Mouse (Mus musculus) heart, embryonic 10.5 days (tissue): ENCODE measurements around the gene Olfr549. TPM values are rescaled to one million over a fixed set of nuclear protein-coding genes. Genes with fewer than 3 reads are reported as not detected.

ENCODE experiments used
- polyA plus RNA-seq: library from polyadenylated mRNA; unstranded; fragments of >200 nt; fragmentation: Nextera tagmentation; extraction: Ambion mirVana; gene quantifications from 2 replicates; pipeline ENCODE4 v1.2.1, GENCODE M21; 2016

The Olfr549 gene
- polyA plus RNA-seq, 1 experiment from 2014 or later, result not detected

Other genes with a start within 250 kb of the Olfr549 start
- gene Rrm1, start 108.2 kb upstream of the Olfr549 start, polyA plus RNA-seq, result 190 and 198 TPM in 2 replicates
- gene Olfr543, start 68.2 kb upstream of the Olfr549 start, polyA plus RNA-seq, result 0.19 and 0.22 TPM in 2 replicates
- 0.04 TPM in 2 replicates for gene Olfr544, start 61.6 kb upstream of the Olfr549 start, polyA plus RNA-seq
- gene Olfr545, start 50.3 kb upstream of the Olfr549 start, polyA plus RNA-seq, result 0.11 TPM in 1 of 2 replicates, not detected in the other
- not detected in 2 replicates for gene Olfr547, start 15.1 kb upstream of the Olfr549 start, polyA plus RNA-seq
- not detected in 2 replicates for gene Olfr548-ps1, start 9.0 kb upstream of the Olfr549 start, polyA plus RNA-seq
- gene Trim21, start 15.6 kb downstream of the Olfr549 start, polyA plus RNA-seq, result 0.47 and 0.65 TPM in 2 replicates
- not detected in 2 replicates for gene Olfr550, start 21.6 kb downstream of the Olfr549 start, polyA plus RNA-seq
- gene Olfr551, start 42.0 kb downstream of the Olfr549 start, polyA plus RNA-seq, result not detected in 2 replicates
- gene Olfr552, start 47.9 kb downstream of the Olfr549 start, polyA plus RNA-seq, result not detected in 2 replicates
- gene Olfr553, start 68.3 kb downstream of the Olfr549 start, polyA plus RNA-seq, result not detected in 2 replicates
- not detected in 2 replicates for gene Olfr554, start 88.6 kb downstream of the Olfr549 start, polyA plus RNA-seq
- not detected in 2 replicates for gene Olfr555, start 109.0 kb downstream of the Olfr549 start, polyA plus RNA-seq
- gene Olfr556, start 115.0 kb downstream of the Olfr549 start, polyA plus RNA-seq, result not detected in 2 replicates
- 14.6 and 16.2 TPM in 2 replicates for gene Trim68, start 137.5 kb downstream of the Olfr549 start, polyA plus RNA-seq
- gene Olfr557, start 146.0 kb downstream of the Olfr549 start, polyA plus RNA-seq, result not detected in 2 replicates
- not detected in 2 replicates for gene Olfr558, start 152.3 kb downstream of the Olfr549 start, polyA plus RNA-seq
- not detected in 2 replicates for gene Olfr33, start 169.2 kb downstream of the Olfr549 start, polyA plus RNA-seq
- gene Olfr559, start 177.6 kb downstream of the Olfr549 start, polyA plus RNA-seq, result not detected in 2 replicates
- gene Olfr560, start 209.5 kb downstream of the Olfr549 start, polyA plus RNA-seq, result not detected in 2 replicates
- gene Olfr78, start 209.6 kb downstream of the Olfr549 start, polyA plus RNA-seq, result not detected in 2 replicates
- not detected in 2 replicates for gene Olfr561, start 221.4 kb downstream of the Olfr549 start, polyA plus RNA-seq